ENCODE assay signal across 8 mouse cellular contexts in genomic region chr11:119354798-119355442, GRCm38 (mm10). TPM values are rescaled to one million over a fixed set of nuclear protein-coding genes. Genes with fewer than 3 reads are reported as not detected.
DNase-seq lines count a peak whose midpoint lies in the region; ATAC-seq and TF ChIP-seq lines count a peak whose summit lies in the region.

No protein-coding gene starts in this region.

- peak; percentile 17 to 65 for DNase-seq in left cerebral cortex, postnatal 10 days (ENCODE audit: extremely low spot score in 1 of 2, low spot score in 2 of 2)
- DNase-seq in left cerebral cortex, adult 11 months (ENCODE audit: low spot score), result no peak
- DNase-seq in adrenal gland, adult 18-20 months (ENCODE audit: low spot score in 2 of 2), result peak; percentile 31 to 53
- peak; percentile 37 for DNase-seq in fibroblast of lung, adult 2 months (ENCODE audit: low read depth)
- no peak for DNase-seq in limb, embryonic 11.5 days (ENCODE audit: low spot score)
- DNase-seq in midbrain, embryonic 11.5 days (ENCODE audit: low spot score, missing footprints), result no peak
- DNase-seq in stomach, postnatal 0 days (ENCODE audit: low spot score), result peak; percentile 46

- no peak for TF ChIP-seq EP300 in stomach, postnatal 0 days (optimal IDR thresholded peaks at IDR 0.05)

- peaks cover 10% of the 10 kb centered on the region for H3K4me1 ChIP-seq in limb, embryonic 11.5 days (ENCODE audit: control insufficient read depth, insufficient read depth, low read length)
- peaks cover 12% of the 10 kb centered on the region for H3K4me1 ChIP-seq in midbrain, embryonic 11.5 days (ENCODE audit: control insufficient read depth, insufficient read depth, low read length)
- no peaks in the 10 kb centered on the region for H3K4me1 ChIP-seq in stomach, postnatal 0 days (replicated peaks; ENCODE audit: control insufficient read depth, insufficient read depth)

- H3K27me3 ChIP-seq in limb, embryonic 11.5 days (ENCODE audit: control insufficient read depth, insufficient read depth, low read length), result no peaks in the 10 kb centered on the region
- H3K27me3 ChIP-seq in midbrain, embryonic 11.5 days (ENCODE audit: control insufficient read depth, insufficient read depth, low read length), result no peaks in the 10 kb centered on the region
- H3K27me3 ChIP-seq in stomach, postnatal 0 days (ENCODE audit: control insufficient read depth, insufficient read depth, low read length), result no peaks in the 10 kb centered on the region

- H3K9me3 ChIP-seq in limb, embryonic 11.5 days (ENCODE audit: control insufficient read depth, low read length), result no peaks in the 10 kb centered on the region
- H3K9me3 ChIP-seq in midbrain, embryonic 11.5 days (ENCODE audit: control insufficient read depth, low read length), result no peaks in the 10 kb centered on the region
- no peaks in the 10 kb centered on the region for H3K9me3 ChIP-seq in stomach, postnatal 0 days (ENCODE audit: control insufficient read depth, low read length)

- H3K36me3 ChIP-seq in limb, embryonic 11.5 days (ENCODE audit: control insufficient read depth, insufficient read depth, low read length), result no peaks in the 10 kb centered on the region
- H3K36me3 ChIP-seq in midbrain, embryonic 11.5 days (ENCODE audit: control insufficient read depth, insufficient read depth, low read length), result no peaks in the 10 kb centered on the region
- H3K36me3 ChIP-seq in stomach, postnatal 0 days (ENCODE audit: control insufficient read depth, insufficient read depth, low read length), result peaks cover 7% of the 10 kb centered on the region; the same call in 1 of the 2 replicates

- intact Hi-C loops in left cerebral cortex, postnatal 10 days (cut with DNase I), result no loop called here

- H3K27ac ChIP-seq in limb, embryonic 11.5 days (replicated peaks; ENCODE audit: low read depth, low read length), result no peak overlapping the region
- H3K27ac ChIP-seq in midbrain, embryonic 11.5 days (ENCODE audit: low read depth, low read length), result no peak overlapping the region; the same call in none of the 2 replicates
- H3K27ac ChIP-seq in stomach, postnatal 0 days (replicated peaks), result peak overlapping the region; percentile 87

- H3K9ac ChIP-seq in limb, embryonic 11.5 days (ENCODE audit: low read length), result peak overlapping the region; percentile 74
- peak overlapping the region; percentile 72 for H3K9ac ChIP-seq in midbrain, embryonic 11.5 days (ENCODE audit: low read length)
- H3K9ac ChIP-seq in stomach, postnatal 0 days (ENCODE audit: low read length), result peak overlapping the region; percentile 68

- no peak for TF ChIP-seq CTCF in stomach, postnatal 0 days (IDR thresholded peaks at IDR 0.05; ENCODE audit: low read depth)

- 6% methylated on average over 23 of the region's 23 CpGs for WGBS in limb, embryonic 11.5 days
- WGBS in midbrain, embryonic 11.5 days, result 8% methylated on average over 23 of the region's 23 CpGs
- WGBS in stomach, postnatal 0 days, result 5% methylated on average over 23 of the region's 23 CpGs

- ATAC-seq in hematopoietic stem cell, adult 5-6 weeks (replicated peaks in 1 of 2; ENCODE audit: insufficient read depth in 1 of 2, low FRiP score in 2 of 2, low TSS enrichment in 1 of 2, low read depth in 1 of 2, poor library complexity in 2 of 2, severe bottlenecking in 2 of 2), result peak; percentile 73 to 76
- ATAC-seq in limb, embryonic 11.5 days (ENCODE audit: insufficient number of reproducible peaks, low FRiP score, low TSS enrichment, low read depth), result no peak
- no peak; the same call in 1 of the 2 replicates for ATAC-seq in midbrain, embryonic 11.5 days (ENCODE audit: low FRiP score)
- ATAC-seq in stomach, postnatal 0 days (ENCODE audit: low FRiP score, low TSS enrichment), result no peak; the same call in 1 of the 2 replicates

- H3K4me2 ChIP-seq in limb, embryonic 11.5 days (ENCODE audit: low read depth, severe bottlenecking), result peak overlapping the region; percentile 85
- peak overlapping the region; percentile 92 for H3K4me2 ChIP-seq in midbrain, embryonic 11.5 days
- peak overlapping the region; percentile 93 for H3K4me2 ChIP-seq in stomach, postnatal 0 days (replicated peaks; ENCODE audit: low read depth)

- peak overlapping the region; percentile 61 for H3K4me3 ChIP-seq in limb, embryonic 11.5 days (ENCODE audit: low read depth, low read length)
- peak overlapping the region; percentile 66 for H3K4me3 ChIP-seq in midbrain, embryonic 11.5 days (ENCODE audit: low read depth, low read length)
- H3K4me3 ChIP-seq in stomach, postnatal 0 days (ENCODE audit: low read depth, low read length), result peak overlapping the region; percentile 68

RNA-seq across cellular contexts. Expression of gene Sgsh, which starts 0.4 kb away (rescaled TPM):
- total RNA-seq in left cerebral cortex, postnatal 10 days (2021), result 1 to 10 TPM; 4.7 to 6.0 TPM
- 10 to 100 TPM; 11.5 to 17.0 TPM for total RNA-seq in adrenal gland, adult 18-20 months (2021)
- 17.1 and 21.2 TPM in 2 replicates for total RNA-seq in hematopoietic stem cell, adult 5-6 weeks (2017)
- polyA plus RNA-seq in limb, embryonic 11.5 days (2014; fragmentation: Nextera tagmentation; extraction: Ambion mirVana), result 4.9 and 6.2 TPM in 2 replicates
- polyA plus RNA-seq in midbrain, embryonic 11.5 days (2014; fragmentation: Nextera tagmentation; extraction: Ambion mirVana), result 4.2 and 5.2 TPM in 2 replicates
- 6.7 and 7.7 TPM in 2 replicates for polyA plus RNA-seq in stomach, postnatal 0 days (2015; fragmentation: Nextera tagmentation; extraction: Ambion mirVana)

RNA-seq across cellular contexts. Expression of gene Slc26a11, which starts 0.4 kb away (rescaled TPM):
- 1 to 10 TPM; 4.6 to 5.2 TPM for total RNA-seq in left cerebral cortex, postnatal 10 days (2021)
- 1 to 10 TPM; 4.8 to 4.9 TPM for total RNA-seq in adrenal gland, adult 18-20 months (2021)
- total RNA-seq in hematopoietic stem cell, adult 5-6 weeks (2017), result 7.7 and 7.9 TPM in 2 replicates
- polyA plus RNA-seq in limb, embryonic 11.5 days (2014; fragmentation: Nextera tagmentation; extraction: Ambion mirVana), result 7.3 and 7.4 TPM in 2 replicates
- polyA plus RNA-seq in midbrain, embryonic 11.5 days (2014; fragmentation: Nextera tagmentation; extraction: Ambion mirVana), result 4.1 and 5.1 TPM in 2 replicates
- 3.6 and 4.7 TPM in 2 replicates for polyA plus RNA-seq in stomach, postnatal 0 days (2015; fragmentation: Nextera tagmentation; extraction: Ambion mirVana)

RNA-seq across cellular contexts. Expression of gene Rnf213, which starts 38.0 kb away (rescaled TPM):
- total RNA-seq in left cerebral cortex, postnatal 10 days (2021), result 1 to 10 TPM; 2.2 to 3.2 TPM
- 10 to 100 TPM; 19.1 to 20.6 TPM for total RNA-seq in adrenal gland, adult 18-20 months (2021)
- total RNA-seq in hematopoietic stem cell, adult 5-6 weeks (2017), result 105 and 116 TPM in 2 replicates
- 3.1 and 3.5 TPM in 2 replicates for polyA plus RNA-seq in limb, embryonic 11.5 days (2014; fragmentation: Nextera tagmentation; extraction: Ambion mirVana)
- polyA plus RNA-seq in midbrain, embryonic 11.5 days (2014; fragmentation: Nextera tagmentation; extraction: Ambion mirVana), result 1.4 and 1.7 TPM in 2 replicates
- polyA plus RNA-seq in stomach, postnatal 0 days (2015; fragmentation: Nextera tagmentation; extraction: Ambion mirVana), result 4.4 and 5.5 TPM in 2 replicates

RNA-seq across cellular contexts. Expression of gene Card14, which starts 47.4 kb away (rescaled TPM):
- under 1 TPM; 0.32 to 0.34 TPM for total RNA-seq in left cerebral cortex, postnatal 10 days (2021)
- under 1 TPM in 1 of 2 experiments, not detected in 1; 0.19 TPM for total RNA-seq in adrenal gland, adult 18-20 months (2021)
- total RNA-seq in hematopoietic stem cell, adult 5-6 weeks (2017), result not detected in 2 replicates
- polyA plus RNA-seq in limb, embryonic 11.5 days (2014; fragmentation: Nextera tagmentation; extraction: Ambion mirVana), result 0.17 and 0.18 TPM in 2 replicates
- not detected in 2 replicates for polyA plus RNA-seq in midbrain, embryonic 11.5 days (2014; fragmentation: Nextera tagmentation; extraction: Ambion mirVana)
- 1.8 and 1.9 TPM in 2 replicates for polyA plus RNA-seq in stomach, postnatal 0 days (2015; fragmentation: Nextera tagmentation; extraction: Ambion mirVana)

RNA-seq across cellular contexts. Expression of gene Eif4a3, which starts 55.0 kb away (rescaled TPM):
- 10 to 100 TPM; 92.3 to 98.1 TPM for total RNA-seq in left cerebral cortex, postnatal 10 days (2021)
- total RNA-seq in adrenal gland, adult 18-20 months (2021), result 100 to 1,000 TPM; 130 to 134 TPM
- 163 and 189 TPM in 2 replicates for total RNA-seq in hematopoietic stem cell, adult 5-6 weeks (2017)
- 463 and 475 TPM in 2 replicates for polyA plus RNA-seq in limb, embryonic 11.5 days (2014; fragmentation: Nextera tagmentation; extraction: Ambion mirVana)
- 389 and 409 TPM in 2 replicates for polyA plus RNA-seq in midbrain, embryonic 11.5 days (2014; fragmentation: Nextera tagmentation; extraction: Ambion mirVana)
- 183 and 197 TPM in 2 replicates for polyA plus RNA-seq in stomach, postnatal 0 days (2015; fragmentation: Nextera tagmentation; extraction: Ambion mirVana)

Comparison
In these comparisons a context has a peak if more than half of its experiments do, and no peak if none do; other contexts are left out.
1. DNase-seq: peak in left cerebral cortex, postnatal 10 days (2 of 2), adrenal gland, adult 18-20 months (2 of 2), fibroblast of lung, adult 2 months (single experiment) and stomach, postnatal 0 days (single experiment); none in left cerebral cortex, adult 11 months (single experiment), limb, embryonic 11.5 days (single experiment) and midbrain, embryonic 11.5 days (single experiment).
2. ATAC-seq: peak in hematopoietic stem cell, adult 5-6 weeks (2 of 2); none in limb, embryonic 11.5 days (single experiment), midbrain, embryonic 11.5 days (single experiment) and stomach, postnatal 0 days (single experiment).
3. RNA of gene Rnf213, which starts 38.0 kb away (total RNA-seq): 105 to 116 TPM in hematopoietic stem cell, adult 5-6 weeks and 19.1 to 20.6 TPM in adrenal gland, adult 18-20 months; 2.2 to 3.2 TPM in left cerebral cortex, postnatal 10 days; every median in the first group is over 4 times any median in the second.
4. Peak in every context shown above with its lines, with median percentiles within 50 percentile points of each other: H3K4me2 ChIP-seq, H3K4me3 ChIP-seq and H3K9ac ChIP-seq.